Mouse (Mus musculus): Measurements from ENCODE around the gene Hist2h2ac.
"Not testable (repeated sequence)": the region's sequence is repeated elsewhere in the genome, so short reads cannot be mapped to it uniquely, and the experiment has no call there.

The Hist2h2ac gene

DNA sequence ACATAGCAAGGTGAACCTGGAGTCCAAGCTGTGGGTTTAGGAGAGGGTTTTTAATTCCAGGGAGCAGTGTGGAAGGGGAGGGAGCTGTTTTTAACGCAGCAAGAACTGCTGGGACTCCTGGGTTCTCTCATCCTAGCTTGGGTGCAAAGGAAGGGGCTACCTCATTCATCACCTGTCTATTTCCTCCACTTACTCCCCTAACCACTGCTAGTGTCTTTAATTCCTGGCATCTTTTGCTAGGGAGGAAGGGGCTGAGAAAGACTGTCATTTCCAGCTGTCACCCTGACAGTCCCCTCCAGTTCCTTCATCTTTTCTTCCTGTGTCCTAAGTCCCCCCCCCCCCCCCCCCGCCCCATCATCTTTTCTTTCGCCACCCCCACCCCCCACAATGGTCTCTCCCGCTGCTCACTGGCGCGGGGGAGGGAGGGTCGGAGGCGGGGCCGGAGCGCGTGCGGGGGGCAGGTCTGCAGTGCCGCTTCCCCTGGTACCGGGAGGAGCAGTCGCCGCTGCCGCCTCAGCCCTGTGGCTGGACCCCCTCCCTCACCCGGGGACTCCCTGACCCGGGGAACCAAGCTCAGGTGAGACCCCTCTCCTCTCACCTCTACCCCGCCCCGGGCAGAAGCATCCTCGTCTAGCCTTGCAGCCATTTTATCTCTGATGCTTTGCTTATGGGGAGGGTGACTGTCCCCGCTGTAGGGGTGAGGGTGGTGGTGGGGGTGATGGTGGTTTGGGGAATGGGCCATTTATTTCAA is 39.8 kb downstream of the Hist2h2ac start, which contains the start of gene Sv2a:
Sv2a (plus strand) TSS at position 425 of the 751 bp plus-strand sequence.
- peak; percentile 54 to 74 for DNase-seq

- DNase-seq = peak in 1 of 2 experiments; percentile 44
Observed at GRCm38 (mm10) chr3:96179531-96179930, 41.1 kb downstream of the Hist2h2ac start.

DNA sequence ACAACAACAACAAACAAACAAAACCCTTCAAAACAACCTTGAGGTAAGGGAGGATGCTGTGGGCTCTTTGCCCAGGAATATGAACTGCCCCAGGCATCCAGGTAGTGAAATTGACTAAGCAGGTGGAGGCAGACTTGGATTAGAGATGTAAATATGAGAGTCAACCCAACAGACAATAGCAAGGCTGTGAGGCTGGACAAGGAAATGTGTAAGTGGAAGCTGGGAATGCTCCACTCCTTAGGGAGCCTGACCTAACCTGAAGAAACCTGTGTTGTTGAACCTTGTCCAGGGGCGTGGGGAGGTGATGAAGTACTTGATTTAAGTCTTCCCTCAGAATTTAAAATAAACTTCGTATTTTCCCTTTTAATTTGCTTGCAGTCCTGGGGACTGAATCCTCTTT is 41.8 kb downstream of the Hist2h2ac start:
- DNase-seq = no peak

GRCm38 (mm10) chr3:96178427-96178826 is 42.3 kb downstream of the Hist2h2ac start:
- no peak for DNase-seq

GRCm38 (mm10) chr3:96175251-96175650 is 45.4 kb downstream of the Hist2h2ac start:
- no peak for DNase-seq

DNA sequence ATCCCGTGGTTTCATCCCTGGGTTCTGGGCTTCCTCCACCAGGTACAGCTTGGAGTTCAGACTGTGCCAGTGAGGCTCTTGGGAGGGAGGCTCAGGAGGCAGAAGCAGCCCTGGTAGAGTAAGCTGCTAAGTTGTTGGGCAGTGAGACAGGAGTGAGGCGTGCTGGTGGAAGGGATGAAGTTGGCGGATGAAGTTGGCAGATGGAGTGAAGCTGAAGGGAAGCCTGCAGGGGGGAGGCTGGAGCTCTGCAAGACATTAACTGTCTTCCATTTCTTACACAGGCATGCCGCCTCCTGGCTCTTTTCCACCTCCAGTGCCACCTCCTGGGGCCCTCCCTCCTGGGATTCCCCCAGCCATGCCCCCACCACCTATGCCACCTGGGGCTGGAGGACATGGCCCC is 46.6 kb downstream of the Hist2h2ac start:
- DNase-seq = not testable (repeated sequence)

DNA sequence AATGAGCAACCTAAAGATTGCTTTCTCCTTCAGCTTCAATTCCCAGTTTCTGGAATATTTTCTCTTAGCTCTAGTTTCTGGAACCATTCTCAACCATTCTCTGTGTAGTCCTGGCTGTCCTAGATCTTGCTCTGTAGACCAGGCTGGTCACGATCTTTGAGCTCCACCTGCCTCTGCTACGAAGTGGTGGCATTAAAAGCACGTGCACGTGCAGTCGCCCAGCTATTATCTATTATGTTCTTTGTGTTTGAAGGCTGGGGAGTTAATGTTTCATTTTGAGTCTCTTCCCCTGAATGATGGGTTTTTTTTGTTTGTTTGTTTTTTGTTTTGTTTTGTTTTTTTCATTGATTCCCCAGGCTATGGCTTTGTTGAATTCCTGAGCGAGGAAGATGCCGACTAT is 47.5 kb downstream of the Hist2h2ac start:
- no peak for DNase-seq

DNA sequence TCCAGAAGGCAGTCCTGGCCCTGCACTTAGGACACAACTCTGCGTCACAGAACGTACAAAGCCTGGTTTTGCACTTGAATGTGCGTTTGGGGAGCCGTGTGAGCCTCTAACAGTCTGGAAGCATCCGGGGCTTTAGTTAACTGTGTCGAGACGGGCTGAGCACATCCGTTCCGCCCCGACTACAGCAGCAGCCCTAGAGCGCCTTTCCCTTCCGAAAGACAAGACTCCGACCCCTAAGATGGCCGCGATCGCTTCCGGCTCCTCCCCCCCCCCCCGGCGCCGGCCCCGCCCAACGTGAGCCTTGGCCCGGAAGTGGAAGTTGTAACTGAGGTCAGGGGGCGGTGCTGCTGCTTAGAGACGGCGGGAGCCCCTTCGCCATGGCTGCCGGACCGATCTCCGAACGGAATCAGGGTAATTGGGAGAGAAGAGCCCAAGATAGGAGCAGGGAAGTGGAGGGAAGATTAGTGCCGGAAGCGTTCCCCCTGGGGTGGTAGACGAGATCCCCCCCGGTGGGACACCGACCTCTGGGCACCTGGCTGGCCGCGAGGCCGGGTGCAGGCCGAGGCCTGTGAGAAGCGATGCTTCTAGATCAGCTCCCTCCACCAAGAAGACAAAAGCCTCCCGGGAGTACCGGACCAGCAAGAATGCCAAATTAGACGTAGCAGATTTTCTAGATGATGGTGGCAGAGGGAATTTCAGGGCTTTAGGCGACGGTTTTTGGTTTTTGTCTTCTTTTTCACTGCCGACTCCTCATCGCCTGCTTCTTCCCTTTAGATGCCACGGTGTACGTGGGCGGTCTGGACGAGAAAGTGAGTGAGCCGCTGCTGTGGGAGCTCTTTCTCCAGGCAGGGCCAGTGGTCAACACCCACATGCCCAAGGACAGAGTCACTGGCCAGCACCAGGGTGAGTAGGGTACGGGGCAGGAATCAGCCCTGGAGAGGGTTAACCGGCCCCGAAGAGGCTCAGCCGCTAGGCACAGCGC is 48.2 kb downstream of the Hist2h2ac start, which contains the start of gene Sf3b4:
Sf3b4 (plus strand) TSS at position 136 of the 982 bp plus-strand sequence.
- DNase-seq = peak; percentile 89 to 90

DNA sequence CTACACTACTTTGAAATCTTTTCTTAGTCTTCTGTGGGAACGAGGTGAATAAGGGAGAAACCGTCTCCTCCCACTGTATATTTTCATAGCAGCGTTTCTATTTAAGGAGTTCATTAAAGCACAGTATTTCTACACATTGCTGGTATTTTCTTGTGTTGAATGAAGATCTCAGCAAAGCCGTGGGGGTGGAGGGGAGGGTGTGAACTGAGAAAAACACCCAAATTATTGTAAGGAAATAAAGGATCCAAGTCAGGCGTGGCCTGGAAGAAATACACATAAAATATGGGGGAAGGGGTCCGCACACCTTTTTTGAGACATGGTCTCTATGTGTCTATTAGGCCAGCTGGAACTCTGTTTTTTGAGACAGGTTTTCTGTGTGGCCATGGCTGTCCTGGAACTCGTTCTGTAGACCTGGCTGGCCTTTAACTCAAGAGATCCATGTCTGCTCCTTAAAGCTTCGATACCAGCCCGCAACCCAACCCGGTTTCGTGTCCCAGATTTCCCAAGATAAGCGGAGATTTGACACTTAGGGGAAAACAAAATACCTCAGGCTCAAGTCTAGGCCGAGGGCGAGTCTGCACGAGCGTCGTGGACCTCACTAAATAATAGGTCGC is 49.0 kb downstream of the Hist2h2ac start:
- DNase-seq = no peak

- DNase-seq = peak in 1 of 2 experiments; percentile 31
Observed at GRCm38 (mm10) chr3:96170976-96171545, 49.6 kb downstream of the Hist2h2ac start.

Measured in kidney, postnatal 36 days (tissue).